Mouse (Mus musculus): ENCODE measurements at regions not wholly inside any gene's neighbourhood (a gene's known extent, or its start where the extent isn't known, plus 50 kb on each side); places are given as distances from the start of the nearest gene placed in this dataset.
A peak's percentile ranks its signal among the peaks of the same experiment; 100 is the strongest.
"Not testable (repeated sequence)": the region's sequence is repeated elsewhere in the genome, so short reads cannot be mapped to it uniquely, and the experiment has no call there.

DNA sequence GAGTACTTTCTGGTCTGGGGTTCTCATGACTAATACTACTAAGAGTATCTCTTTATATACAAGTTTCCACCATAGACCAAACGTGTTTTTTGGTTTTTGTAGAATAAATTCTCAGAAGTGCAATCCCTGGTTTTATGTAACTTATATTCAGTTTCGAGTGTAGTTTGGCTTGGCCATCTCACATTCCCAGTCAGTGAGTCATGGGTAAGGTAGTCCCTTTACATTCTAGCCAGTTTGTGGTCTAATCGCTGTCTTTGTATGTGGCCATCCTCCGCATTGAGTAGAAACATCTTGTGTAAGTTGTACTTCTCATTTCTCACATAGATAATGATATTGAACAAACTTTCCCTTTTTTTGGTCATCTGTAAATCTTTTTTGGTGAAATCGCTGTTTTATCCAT is 88.3 kb downstream of the Anxa5 start:
- no peak for DNase-seq (ENCODE audit: low read depth, low spot score)

GRCm38 (mm10) chr3:36383438-36383945 is 92.2 kb downstream of the Anxa5 start:
- DNase-seq (ENCODE audit: low read depth, low spot score) = no peak

DNA sequence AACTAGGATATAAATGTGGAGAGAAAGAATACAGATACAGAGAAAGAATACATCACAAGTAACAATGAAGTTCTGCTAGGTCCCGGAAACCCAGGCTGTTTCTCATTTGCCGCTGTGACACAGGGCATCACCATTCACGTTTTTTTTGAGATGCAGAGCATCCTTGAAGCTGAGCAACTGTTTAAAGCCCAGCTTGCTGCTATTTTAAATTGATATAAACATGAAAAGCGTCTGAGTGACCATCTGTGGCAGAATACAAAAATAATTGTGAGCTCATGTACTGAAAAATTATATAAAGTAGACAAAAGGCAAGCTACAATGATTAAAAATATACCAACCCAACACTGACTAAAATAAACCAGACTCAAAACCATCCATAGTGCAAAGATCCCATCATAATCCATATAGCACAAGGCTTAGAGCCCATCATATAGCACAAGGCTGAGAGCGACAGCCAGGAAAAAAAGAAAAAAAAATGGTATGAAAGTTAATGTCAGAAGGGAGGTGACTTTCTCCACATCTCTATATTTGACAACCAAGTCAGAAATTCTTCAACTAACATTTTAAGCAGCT is 94.0 kb downstream of the Anxa5 start:
- DNase-seq (ENCODE audit: low read depth, low spot score) = peak; percentile 66

DNA sequence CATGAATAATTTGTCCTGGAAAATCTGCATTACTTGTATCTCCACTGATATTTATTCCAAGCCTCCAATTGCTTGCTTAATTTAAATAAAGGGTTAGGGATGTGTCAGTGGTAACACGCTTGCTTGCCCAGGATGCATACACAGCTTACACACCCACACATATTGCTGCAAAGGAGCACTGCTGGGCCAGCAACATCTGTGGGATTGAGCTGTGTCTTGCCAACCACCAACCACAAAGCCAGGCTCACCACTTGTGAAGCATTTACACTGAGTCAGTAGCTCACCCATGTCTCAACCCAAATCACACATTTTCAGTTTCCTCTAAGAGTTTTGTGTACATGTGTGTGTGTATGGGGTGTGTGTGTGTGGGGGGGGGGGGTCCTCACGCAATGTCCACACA is 100.0 kb downstream of the Anxa5 start:
- DNase-seq (ENCODE audit: low read depth, low spot score) = peak; percentile 65

DNA sequence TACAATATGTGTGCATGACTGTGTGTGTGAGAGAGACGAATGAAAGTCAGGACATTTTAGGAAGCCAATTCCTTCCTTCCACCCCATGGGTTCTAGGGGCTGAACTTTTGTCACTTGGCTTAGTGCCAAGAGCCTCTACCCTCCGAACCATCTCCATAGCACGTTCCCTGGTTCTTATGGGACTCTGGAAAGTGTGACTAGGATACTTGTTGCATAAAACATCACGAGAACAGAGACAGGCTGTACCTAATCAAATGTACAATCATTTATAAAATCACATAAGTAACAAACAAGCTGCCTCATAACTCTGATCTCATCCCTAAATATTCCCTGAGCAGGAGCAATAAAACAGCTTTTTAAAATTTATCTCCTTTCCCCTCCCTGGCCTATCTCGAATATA is 100.8 kb downstream of the Anxa5 start:
- DNase-seq (ENCODE audit: low read depth, low spot score) = no peak

GRCm38 (mm10) chr3:36360933-36361332 is 114.8 kb downstream of the Anxa5 start:
- DNase-seq (ENCODE audit: low read depth, low spot score) = no peak

DNA sequence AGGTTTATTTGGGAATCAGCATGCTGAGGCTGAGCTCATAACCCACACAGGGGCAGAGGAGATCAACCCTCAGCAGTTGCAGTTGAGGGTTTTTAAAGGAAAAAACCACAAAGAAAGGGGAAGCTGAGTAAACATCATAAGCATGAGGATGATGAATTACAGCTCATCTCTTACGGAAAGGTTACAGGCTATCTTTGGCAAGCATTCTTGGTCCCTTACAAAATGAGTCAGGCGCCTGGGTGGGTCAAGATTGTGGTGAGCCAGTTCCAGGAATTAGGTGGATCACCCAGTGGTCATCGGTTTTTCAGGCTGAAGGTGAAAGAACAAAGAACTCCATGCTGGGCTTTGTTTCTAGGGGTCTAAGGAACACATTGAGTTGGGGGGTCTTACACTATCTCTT is 121.5 kb downstream of the Anxa5 start:
- not testable (repeated sequence) for DNase-seq (ENCODE audit: low read depth, low spot score)

- peak; percentile 57 for DNase-seq (ENCODE audit: low read depth, low spot score)
Measured at GRCm38 (mm10) chr3:36352032-36352742, 123.5 kb downstream of the Anxa5 start.

GRCm38 (mm10) chr3:36349073-36349472 is 126.6 kb downstream of the Anxa5 start:
- DNase-seq (ENCODE audit: low read depth, low spot score) = no peak

GRCm38 (mm10) chr3:36340889-36341533 is 118.9 kb upstream of the Qrfpr start:
- peak; percentile 92 for DNase-seq (ENCODE audit: low read depth, low spot score)

GRCm38 (mm10) chr3:36339656-36340055 is 117.5 kb upstream of the Qrfpr start:
- no peak for DNase-seq (ENCODE audit: low read depth, low spot score)

DNA sequence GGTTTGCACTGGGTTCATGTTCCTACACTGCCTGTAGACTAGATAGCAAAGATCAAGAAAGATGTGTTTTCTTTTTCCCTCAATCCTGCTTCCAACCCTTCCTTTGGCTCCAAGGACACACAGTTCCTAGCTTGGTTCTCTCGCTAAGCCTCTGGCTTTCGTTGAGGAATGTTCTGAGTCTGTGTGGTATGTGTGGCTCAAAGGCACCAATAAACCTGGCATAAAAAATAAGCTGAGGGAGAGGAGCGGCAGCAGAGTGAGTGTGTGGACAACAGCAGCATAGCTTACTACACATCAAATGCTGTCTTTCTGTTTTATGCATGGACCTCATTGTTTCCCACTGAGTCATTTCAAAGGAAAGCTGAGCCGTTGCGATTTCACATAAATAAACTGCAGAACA is 112.2 kb upstream of the Qrfpr start:
- DNase-seq (ENCODE audit: low read depth, low spot score) = no peak

DNA sequence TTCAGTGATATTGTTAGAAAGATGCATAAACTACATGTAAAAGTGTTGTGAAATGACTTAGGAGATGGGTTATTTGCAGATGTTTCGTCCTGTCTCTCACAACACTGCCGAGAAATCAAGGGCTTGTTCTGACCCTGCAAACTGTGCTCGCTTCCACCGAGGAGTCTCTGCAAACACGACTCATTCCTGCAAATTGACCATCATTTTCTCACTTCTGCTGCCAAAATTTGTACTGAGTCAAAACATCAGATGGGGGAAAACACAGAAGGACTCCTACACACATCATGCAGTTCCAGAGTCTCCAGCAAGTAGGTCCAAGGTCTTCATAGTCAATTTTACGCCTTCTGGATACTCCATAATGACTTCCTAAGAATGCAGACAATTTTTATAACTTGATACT is 109.9 kb upstream of the Qrfpr start:
- DNase-seq (ENCODE audit: low read depth, low spot score) = peak; percentile 73

- DNase-seq (ENCODE audit: low read depth, low spot score) = no peak
Measured at GRCm38 (mm10) chr3:36330656-36331055, 108.5 kb upstream of the Qrfpr start.

- DNase-seq (ENCODE audit: low read depth, low spot score) = no peak
Measured at GRCm38 (mm10) chr3:36329631-36330030, 107.5 kb upstream of the Qrfpr start.

- DNase-seq (ENCODE audit: low read depth, low spot score) = no peak
Measured at GRCm38 (mm10) chr3:36328927-36329326, 106.8 kb upstream of the Qrfpr start.

DNA sequence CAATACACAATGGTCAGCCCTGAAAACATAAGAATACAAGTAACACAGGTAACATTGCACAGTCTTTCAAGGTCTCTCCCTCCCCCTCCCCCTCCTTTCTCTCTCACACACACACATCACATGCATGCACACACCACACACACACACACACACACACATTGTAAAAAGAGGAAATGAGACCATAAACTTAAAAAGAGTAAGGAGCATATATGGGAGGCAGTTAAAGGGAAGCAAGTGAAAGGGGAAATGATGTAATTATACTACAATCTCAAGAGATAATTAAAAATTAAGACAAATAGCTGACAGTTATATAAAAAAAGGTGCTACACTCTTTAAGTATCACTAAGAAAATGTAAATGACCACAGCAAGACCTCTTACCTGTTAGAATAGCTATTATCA is 96.5 kb upstream of the Qrfpr start:
- no peak for DNase-seq (ENCODE audit: low read depth, low spot score)

- DNase-seq (ENCODE audit: low read depth, low spot score) = no peak
Measured at GRCm38 (mm10) chr3:36311337-36311736, 89.2 kb upstream of the Qrfpr start.

- DNase-seq (ENCODE audit: low read depth, low spot score) = no peak
Measured at GRCm38 (mm10) chr3:36310642-36311267, 88.6 kb upstream of the Qrfpr start.

- no peak for DNase-seq (ENCODE audit: low read depth, low spot score)
Measured at GRCm38 (mm10) chr3:36296792-36297191, 74.7 kb upstream of the Qrfpr start.

DNA sequence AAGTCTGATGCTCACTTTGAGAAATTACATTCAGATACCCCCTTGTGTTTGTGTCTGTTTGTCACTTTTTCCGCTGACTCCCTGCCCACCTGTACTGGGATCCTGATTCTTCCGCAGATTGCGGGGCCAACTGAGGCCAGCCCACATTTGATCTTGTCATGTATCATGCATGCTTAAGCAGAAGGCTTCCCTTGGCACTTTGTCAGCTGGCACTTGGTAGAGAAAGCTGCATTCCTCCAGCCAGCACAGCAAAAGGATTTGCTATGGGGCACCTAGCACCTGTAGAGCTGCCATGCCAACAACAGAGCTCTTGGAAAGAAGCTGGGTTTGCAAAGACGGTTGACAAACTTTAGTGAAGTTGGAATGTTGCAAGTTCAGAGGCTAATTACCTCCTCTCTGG is 69.9 kb upstream of the Qrfpr start:
- DNase-seq (ENCODE audit: low read depth, low spot score) = no peak

DNA sequence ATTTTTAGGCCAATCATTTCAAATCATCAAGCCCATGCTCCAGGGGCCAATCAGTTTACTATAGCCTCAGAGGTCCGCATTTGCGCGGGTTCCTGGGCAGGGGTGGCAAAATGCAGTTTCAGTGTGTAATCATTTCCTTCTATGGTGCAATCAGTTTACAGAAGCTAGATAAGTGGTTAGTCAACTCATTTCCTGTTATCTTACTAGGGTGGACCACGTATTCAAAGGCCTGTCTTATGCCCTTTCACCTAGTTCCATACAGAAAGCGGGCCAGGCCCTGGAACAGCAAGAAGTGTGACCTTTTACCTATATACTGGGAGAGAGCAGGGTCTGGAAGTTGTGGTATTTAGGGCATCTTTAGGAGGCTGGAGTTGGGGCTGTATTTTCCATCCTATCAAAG is 62.0 kb upstream of the Qrfpr start:
- no peak for DNase-seq (ENCODE audit: low read depth, low spot score)

Data from brain, adult 2 months (tissue).